Mouse (Mus musculus) olfactory bulb, adult 2 months (tissue): ENCODE data around the gene Pan3. TPM values are rescaled to one million over a fixed set of nuclear protein-coding genes. Genes with fewer than 3 reads are reported as not detected.

ENCODE experiments used
- H3K27ac ChIP-seq: fragments of 200-500 bp; 2 replicates; pipeline ENCODE4 v1.5.1; 2012; ENCODE audit warnings: low read depth, low read length; ENCODE audit not compliant: insufficient read depth
- H3K4me1 ChIP-seq: fragments of 200-500 bp; 2 replicates; pipeline ENCODE4 v1.6.1; 2012; ENCODE audit warnings: low read length; ENCODE audit not compliant: control insufficient read depth, insufficient read depth
- H3K4me3 ChIP-seq: fragments of 200-500 bp; 2 replicates; pipeline ENCODE4 v1.5.1; 2012; ENCODE audit warnings: mild to moderate bottlenecking, low read depth, low read length, moderate library complexity; ENCODE audit not compliant: insufficient read depth
- CTCF ChIP-seq: fragments of 200-500 bp; IDR thresholded peaks from 2 replicates; pipeline ENCODE4 v1.5.1; 2012; ENCODE audit warnings: low read depth, mild to moderate bottlenecking, low read length, moderate library complexity; ENCODE audit not compliant: insufficient read depth
- POLR2A ChIP-seq: fragments of 200-500 bp; IDR thresholded peaks from 2 replicates; pipeline ENCODE4 v1.6.1; 2012; ENCODE audit warnings: mild to moderate bottlenecking, low read depth, low read length, moderate library complexity; ENCODE audit not compliant: insufficient read depth
- WGBS: fragments of 180-500 bp; shearing (Covaris S2); methylation state at CpG from one replicate; pipeline ENCODE4 v1.1.7; 2018; 5-methylcytosine and 5-hydroxymethylcytosine counted together
- polyA plus RNA-seq: library from polyadenylated mRNA; stranded (reverse); fragments of >200 nt; gene quantifications from 2 replicates; pipeline ENCODE4 v1.2.4, GENCODE M21; 2012; ENCODE audit warnings: low replicate concordance; ENCODE audit not compliant: missing spikeins, insufficient read depth, insufficient read length

Pan3 gene
- polyA plus RNA-seq, 1 experiment: not detected

DNA sequence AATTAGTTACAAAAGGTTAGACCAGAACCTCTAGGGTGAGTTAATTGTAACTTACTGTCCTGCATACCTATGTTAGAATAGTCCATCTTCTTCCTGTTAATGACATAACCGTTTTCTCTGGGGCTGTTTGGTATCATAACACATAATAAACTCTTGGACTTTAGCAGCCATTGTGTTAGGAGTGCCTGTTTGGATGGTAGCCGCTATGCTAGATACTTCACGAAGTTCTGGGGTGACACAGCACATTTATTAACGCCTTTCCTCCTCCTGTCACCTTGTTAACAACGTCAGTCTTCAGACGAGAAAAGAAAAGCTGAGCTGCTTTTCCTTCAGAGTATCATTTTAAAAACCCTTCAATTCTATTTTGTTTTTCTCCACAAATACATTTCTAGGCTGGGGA lies 59.3 kb downstream of the Pan3 start:
- no peak overlapping the region for H3K27ac ChIP-seq
- TF ChIP-seq CTCF: no peak
- TF ChIP-seq POLR2A: no peak
- 72% methylated on average over 6 of the region's 6 CpGs for WGBS
- peaks cover 6% of the 10 kb centered on the region for H3K4me1 ChIP-seq
- no peak overlapping the region for H3K4me3 ChIP-seq

DNA sequence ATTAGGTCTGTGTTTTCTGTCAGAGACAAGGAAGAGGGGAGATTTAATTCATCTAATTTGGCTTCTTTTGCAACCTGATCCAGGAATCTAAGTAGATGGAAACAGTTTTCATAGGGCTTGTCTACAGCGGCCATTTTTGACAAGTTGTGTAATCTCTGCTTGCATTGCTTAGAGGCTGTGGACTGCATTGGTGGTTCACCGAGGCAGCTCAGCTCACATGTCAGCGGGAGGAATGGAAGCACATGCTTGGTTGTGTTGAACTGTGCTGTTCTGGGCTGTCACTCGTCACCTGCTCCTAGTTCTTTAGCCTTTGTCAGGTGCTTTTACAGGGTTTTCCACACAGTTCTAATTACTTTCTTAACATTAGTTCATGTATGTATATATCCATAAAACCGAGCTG lies 60.9 kb downstream of the Pan3 start:
- peaks cover 6% of the 10 kb centered on the region for H3K4me1 ChIP-seq
- H3K27ac ChIP-seq: no peak overlapping the region
- WGBS: 89% methylated on average over 5 of the region's 5 CpGs
- no peak for TF ChIP-seq CTCF
- TF ChIP-seq POLR2A: no peak
- H3K4me3 ChIP-seq: no peak overlapping the region

DNA sequence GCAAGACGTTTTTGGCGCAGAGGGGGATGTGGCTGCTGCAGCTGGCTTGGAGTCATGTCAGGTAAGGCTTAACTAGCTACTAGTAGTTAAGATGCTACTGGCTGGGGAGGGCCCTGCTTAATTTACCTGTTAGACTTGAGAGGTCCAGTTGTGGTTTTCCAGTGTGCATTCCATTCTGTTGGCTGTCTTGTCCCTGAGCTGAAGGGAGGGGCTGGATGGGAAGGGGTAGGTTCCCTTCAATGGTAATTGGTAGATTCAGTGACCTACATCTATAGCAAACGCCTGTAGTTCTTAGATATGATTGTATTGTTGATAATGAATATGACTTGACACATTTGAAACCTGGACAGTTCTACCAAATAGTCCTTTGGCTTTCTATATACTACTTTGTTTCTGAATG lies 62.5 kb downstream of the Pan3 start:
- 83% methylated on average over 3 of the region's 3 CpGs for WGBS
- no peak overlapping the region for H3K27ac ChIP-seq
- no peak overlapping the region for H3K4me3 ChIP-seq
- TF ChIP-seq CTCF (no peak), POLR2A (no peak)
- H3K4me1 ChIP-seq: peaks cover 7% of the 10 kb centered on the region

DNA sequence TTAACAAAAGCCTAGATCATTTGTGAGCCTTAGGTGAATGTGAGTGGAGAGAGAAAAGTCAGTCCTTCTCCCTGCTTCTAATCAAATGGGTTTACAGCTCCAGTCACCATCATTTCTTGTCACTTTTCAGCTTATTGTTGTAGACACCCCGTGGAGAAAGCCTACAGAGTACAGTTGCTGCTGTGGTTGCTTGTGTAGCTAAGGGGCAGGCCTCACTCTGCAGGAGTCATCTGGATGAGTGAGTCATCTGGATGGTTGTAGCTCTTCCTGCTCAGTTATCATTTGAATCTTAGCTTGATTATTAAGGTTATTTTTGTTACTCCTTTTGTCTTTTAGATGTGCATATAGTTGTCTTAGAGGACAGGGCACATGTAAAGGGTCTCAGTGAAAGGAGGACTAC lies 63.2 kb downstream of the Pan3 start:
- TF ChIP-seq POLR2A: no peak
- TF ChIP-seq CTCF: no peak
- Histone ChIP-seq H3K4me1 (peaks cover 7% of the 10 kb centered on the region), H3K27ac (no peak overlapping the region), H3K4me3 (no peak overlapping the region)
- 49% methylated on average over 1 of the region's 1 CpGs for WGBS

DNA sequence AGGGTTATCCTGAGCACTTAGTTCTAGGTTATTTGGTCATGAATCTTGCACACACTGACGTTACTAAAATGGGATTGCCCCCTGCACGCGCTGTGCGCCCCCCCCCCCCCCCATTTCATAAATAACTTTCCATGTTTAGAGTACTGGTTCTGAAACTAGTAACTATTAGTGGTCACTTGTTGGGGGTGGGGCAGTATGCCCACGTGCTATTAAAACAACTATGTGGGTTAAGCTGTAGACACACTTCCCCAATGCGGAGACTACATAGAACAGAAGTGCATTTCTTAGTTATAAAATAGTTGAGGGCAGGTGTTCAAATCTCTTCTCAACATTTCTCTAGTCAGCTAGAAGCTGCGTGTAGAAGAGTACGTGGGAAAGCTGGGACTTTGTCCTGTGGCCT lies 63.7 kb downstream of the Pan3 start:
- 80% methylated on average over 8 of the region's 8 CpGs for WGBS
- TF ChIP-seq CTCF (no peak), POLR2A (no peak)
- Histone ChIP-seq H3K4me3 (no peak overlapping the region), H3K27ac (no peak overlapping the region), H3K4me1 (peaks cover 7% of the 10 kb centered on the region)

DNA sequence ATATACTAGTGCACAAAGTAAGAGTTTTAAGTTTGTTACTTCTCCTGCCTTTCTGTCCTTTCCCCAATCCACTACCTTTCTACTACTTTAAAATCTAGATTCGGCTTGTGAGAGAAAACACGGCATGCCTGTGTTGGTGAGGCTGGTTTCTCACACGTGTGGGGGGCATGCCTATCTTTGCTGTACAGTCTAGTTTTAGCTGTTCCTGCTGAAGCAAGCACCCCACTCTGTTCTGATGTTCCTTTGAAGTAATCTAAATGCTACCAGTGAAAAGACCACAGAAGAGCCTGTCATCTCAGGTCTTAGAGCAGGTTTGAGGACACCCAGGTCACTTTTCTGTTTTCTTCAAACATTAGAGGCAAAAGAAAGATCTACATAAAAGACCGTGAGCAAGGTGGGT lies 64.4 kb downstream of the Pan3 start:
- Histone ChIP-seq H3K4me3 (no peak overlapping the region), H3K4me1 (peaks cover 7% of the 10 kb centered on the region), H3K27ac (no peak overlapping the region)
- no peak for TF ChIP-seq POLR2A
- TF ChIP-seq CTCF: no peak
- 76% methylated on average over 4 of the region's 4 CpGs for WGBS

DNA sequence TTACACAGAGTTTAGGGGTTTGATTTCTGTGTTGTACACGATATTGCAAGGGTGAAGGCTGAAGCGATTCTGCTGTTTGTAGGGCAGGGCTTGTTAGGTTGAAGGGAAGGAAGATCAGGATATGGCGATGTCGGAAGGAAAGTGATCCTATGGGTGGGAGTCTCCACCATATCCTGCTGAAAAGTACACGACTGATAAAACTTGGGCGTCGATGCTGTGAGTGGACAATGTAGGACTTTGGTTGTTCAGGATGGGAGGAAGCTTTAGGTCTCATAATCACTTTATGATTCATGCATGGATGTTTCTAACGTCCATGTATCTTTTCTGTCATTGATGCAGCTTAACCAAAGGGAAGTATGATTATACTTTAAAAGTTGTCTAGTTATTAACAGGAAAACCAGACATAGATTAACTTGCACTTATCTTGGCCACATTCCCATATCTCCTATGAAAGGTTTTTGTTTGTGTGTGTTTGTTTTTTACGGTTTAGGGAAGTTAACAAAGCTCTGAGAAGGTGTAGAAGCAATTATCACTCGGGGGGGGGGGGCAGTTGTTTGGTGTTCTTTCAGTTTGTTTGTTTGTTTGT lies 64.9 kb downstream of the Pan3 start:
- no peak overlapping the region for H3K27ac ChIP-seq
- 81% methylated on average over 10 of the region's 10 CpGs for WGBS
- H3K4me1 ChIP-seq: peaks cover 7% of the 10 kb centered on the region
- no peak overlapping the region for H3K4me3 ChIP-seq
- TF ChIP-seq POLR2A (no peak), CTCF (no peak)

DNA sequence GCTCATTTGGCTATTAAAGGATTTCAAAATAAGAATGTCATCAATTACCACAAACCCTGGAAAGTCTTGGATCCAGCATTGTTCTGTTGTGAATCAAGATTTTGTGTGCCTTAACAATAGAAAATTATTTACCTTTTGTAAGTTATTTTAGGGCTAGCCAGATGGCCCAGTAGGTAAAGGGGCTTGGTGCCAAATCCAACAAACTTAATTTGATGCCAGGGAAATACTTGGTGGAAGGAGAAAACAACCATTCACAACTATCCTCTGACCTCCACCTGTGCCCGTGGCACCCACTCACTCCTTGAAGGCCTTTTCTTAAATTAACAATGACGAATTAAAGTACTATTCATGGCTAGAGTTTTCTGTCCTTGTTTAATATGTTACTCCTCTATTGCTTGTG lies 66.0 kb downstream of the Pan3 start:
- 51% methylated on average over 2 of the region's 2 CpGs for WGBS
- TF ChIP-seq POLR2A (no peak), CTCF (no peak)
- peaks cover 7% of the 10 kb centered on the region for H3K4me1 ChIP-seq

DNA sequence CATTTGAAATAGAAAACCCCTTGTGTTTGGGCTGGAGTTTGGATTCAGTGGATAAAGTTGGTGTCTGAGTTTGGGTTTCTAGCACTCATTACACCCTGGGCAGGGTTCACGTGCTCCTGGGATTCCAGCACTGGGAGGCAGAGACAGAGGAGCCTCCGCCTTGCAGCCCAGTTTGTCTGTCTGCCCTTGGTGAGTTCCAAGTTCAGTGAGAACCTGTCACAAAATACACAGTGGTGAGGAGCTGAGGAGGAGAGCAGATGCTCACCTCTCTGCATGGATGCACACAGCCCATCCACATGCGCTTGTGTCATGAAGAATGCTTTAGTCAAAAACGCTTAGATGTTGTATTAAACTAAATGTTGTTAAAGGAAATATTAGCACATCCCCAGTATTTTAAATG lies 67.0 kb downstream of the Pan3 start:
- no peak overlapping the region for H3K27ac ChIP-seq
- no peak overlapping the region for H3K4me3 ChIP-seq
- WGBS: 87% methylated on average over 4 of the region's 4 CpGs
- TF ChIP-seq CTCF (no peak), POLR2A (no peak)
- H3K4me1 ChIP-seq: peaks cover 7% of the 10 kb centered on the region

More for the DNA sequence above, 66.0 kb downstream of the Pan3 start:
- H3K4me3 ChIP-seq: no peak overlapping the region
- no peak overlapping the region for H3K27ac ChIP-seq

DNA sequence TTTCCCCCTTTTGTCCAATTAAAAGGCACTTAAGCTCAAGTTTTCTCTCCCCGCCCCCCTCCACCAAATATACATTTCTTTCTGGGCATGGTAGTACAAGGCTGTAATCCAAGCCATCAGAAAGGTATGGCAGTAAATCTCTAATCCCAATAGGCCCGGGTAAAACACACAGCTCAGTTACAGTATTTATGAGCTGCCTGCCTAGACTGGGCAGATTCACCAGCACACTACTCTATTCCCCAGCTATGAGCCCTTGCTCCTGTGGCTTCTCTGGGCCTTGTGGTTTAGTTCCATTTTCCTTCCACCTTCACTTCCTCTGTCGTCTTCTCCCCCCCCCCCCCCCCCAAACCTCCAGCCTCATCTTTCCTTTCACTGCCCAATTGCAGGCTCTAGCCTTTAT lies 67.8 kb downstream of the Pan3 start:
- Histone ChIP-seq H3K27ac (no peak overlapping the region), H3K4me1 (0 out of 2 replicates have a peak, but pooled peaks cover 4% of the 10 kb centered on the region), H3K4me3 (no peak overlapping the region)
- TF ChIP-seq CTCF (no peak), POLR2A (no peak)
- WGBS: 66% methylated on average over 3 of the region's 3 CpGs
